ENCODE assay signal across 20 mouse cellular contexts in genomic region chr15:79289441-79289840, GRCm38 (mm10). TPM values are rescaled to one million over a fixed set of nuclear protein-coding genes. Genes with fewer than 3 reads are reported as not detected.
"Had no signal": no experiment of that assay in that cellular context is flagged by ENCODE, and none has a peak within 500 bp of the region (broad histone marks: within the 10 kb centered on the region; RNA-seq: fewer than 3 reads in every experiment).

No protein-coding gene starts in this region.

- DNase-seq: heart, postnatal 10 days; heart, postnatal 14 days; heart, postnatal 36 days; heart, postnatal 4 days; kidney, adult 11 months; kidney, adult 18-20 months; kidney, adult 2 months; kidney, adult 8-10 months; kidney, adult 9 months; kidney, postnatal 10 days; kidney, postnatal 14 days; kidney, postnatal 25 days; kidney, postnatal 36 days; kidney, postnatal 4 days; layer of hippocampus, adult 9-11 months; layer of hippocampus, postnatal 36 days had no signal

RNA-seq across cellular contexts. Expression of gene Slc16a8, which starts 34.9 kb away (rescaled TPM):
- total RNA-seq: hematopoietic stem cell, adult 5-6 weeks; layer of hippocampus, adult 2 months; layer of hippocampus, postnatal 25 days; left cerebral cortex, adult 18-20 months had no signal
